Mouse (Mus musculus): ENCODE data around the gene Vps53.

The Vps53 gene

GRCm38 (mm10) chr11:76168976-76169375 lies 10.5 kb downstream of the Vps53 start:
- no peak for DNase-seq (ENCODE audit: extremely low read depth, low read depth)

- peak; percentile 54 for DNase-seq (ENCODE audit: extremely low read depth, low read depth)
Observed at GRCm38 (mm10) chr11:76167079-76167765, 12.2 kb downstream of the Vps53 start.

- no peak for DNase-seq (ENCODE audit: extremely low read depth, low read depth)
Observed at GRCm38 (mm10) chr11:76166657-76167056, 12.8 kb downstream of the Vps53 start.

DNA sequence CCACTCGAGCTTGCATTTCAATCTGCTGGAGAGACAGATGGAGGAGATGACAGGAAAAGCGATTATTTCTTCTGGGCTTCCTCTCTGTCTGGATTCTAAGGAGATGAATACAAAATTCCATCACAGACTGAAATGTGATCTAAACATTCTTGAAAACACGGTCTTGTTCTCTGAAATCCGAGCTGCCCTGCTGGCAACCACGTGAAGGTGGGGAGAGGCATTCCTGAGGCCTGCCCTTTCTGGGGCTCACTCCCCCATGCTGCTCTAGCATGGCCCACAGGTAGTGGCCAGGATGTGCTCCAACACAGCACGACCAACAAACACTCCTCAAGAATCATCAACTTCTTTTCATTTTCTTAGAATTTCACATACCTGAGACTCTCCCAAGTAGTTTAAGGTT lies 19.2 kb downstream of the Vps53 start:
- DNase-seq (ENCODE audit: extremely low read depth, low read depth) = no peak

DNA sequence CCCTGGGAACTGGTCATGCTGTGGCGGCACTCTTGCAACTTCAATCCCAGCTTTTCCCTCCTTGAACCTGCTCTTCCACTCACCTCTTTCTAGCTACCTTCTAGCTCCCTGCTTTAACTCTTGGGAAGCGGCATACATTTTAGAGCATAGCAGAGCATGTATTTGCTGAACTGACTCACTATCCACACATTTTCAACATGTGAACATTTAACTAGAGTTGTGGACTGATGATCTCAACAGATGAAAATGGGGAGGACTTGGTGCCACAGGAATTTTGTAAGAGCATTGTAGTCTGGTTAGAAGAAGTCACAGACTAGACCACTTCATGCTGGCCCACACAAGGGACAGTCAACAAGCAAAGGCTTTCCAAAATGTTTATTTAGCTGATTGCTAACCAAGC lies 21.1 kb downstream of the Vps53 start:
- DNase-seq (ENCODE audit: extremely low read depth, low read depth) = no peak

- DNase-seq (ENCODE audit: extremely low read depth, low read depth) = no peak
Observed at GRCm38 (mm10) chr11:76154861-76155260, 24.6 kb downstream of the Vps53 start.

DNA sequence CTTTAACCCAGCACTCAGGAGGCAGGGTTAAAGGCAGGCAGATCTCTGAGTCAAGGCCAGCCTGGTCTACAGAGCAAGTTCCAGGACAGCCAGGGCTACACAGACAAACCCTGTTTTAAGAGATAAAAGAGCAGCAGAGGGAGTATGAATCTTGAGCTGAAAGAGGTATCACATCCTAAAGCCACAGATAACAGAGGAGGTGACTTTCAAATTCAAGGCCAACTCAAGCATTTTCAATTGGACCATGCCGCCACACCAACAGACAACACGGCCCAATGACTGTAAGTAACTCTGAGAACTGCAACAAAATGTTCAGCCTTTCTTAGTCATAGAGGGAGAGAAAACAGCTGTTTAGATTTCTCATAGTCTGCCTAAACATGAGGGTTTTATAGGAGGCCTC lies 25.2 kb downstream of the Vps53 start:
- DNase-seq (ENCODE audit: extremely low read depth, low read depth) = no peak

- peak; percentile 67 for DNase-seq (ENCODE audit: extremely low read depth, low read depth)
Observed at GRCm38 (mm10) chr11:76153236-76153951, 26.1 kb downstream of the Vps53 start.

DNA sequence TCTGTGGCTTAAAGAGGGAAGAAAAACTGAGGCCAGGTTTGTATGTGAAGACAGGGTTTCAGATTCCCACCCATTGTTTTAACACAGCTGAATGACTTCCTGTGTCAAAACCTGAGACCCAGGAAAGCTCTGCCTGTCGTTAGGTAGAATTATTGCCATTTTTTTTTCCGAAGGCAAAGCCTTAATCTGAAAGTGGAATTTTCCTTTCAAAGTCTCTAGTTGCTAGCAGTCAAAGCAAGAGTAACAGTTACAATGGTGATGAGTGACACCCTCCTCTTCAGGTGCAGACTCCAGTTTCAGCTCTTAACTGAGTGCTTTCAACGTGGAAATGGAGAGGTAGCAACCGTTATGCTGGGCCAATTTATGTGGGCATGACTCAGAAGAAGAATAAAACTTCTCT lies 28.5 kb downstream of the Vps53 start:
- no peak for DNase-seq (ENCODE audit: extremely low read depth, low read depth)

DNA sequence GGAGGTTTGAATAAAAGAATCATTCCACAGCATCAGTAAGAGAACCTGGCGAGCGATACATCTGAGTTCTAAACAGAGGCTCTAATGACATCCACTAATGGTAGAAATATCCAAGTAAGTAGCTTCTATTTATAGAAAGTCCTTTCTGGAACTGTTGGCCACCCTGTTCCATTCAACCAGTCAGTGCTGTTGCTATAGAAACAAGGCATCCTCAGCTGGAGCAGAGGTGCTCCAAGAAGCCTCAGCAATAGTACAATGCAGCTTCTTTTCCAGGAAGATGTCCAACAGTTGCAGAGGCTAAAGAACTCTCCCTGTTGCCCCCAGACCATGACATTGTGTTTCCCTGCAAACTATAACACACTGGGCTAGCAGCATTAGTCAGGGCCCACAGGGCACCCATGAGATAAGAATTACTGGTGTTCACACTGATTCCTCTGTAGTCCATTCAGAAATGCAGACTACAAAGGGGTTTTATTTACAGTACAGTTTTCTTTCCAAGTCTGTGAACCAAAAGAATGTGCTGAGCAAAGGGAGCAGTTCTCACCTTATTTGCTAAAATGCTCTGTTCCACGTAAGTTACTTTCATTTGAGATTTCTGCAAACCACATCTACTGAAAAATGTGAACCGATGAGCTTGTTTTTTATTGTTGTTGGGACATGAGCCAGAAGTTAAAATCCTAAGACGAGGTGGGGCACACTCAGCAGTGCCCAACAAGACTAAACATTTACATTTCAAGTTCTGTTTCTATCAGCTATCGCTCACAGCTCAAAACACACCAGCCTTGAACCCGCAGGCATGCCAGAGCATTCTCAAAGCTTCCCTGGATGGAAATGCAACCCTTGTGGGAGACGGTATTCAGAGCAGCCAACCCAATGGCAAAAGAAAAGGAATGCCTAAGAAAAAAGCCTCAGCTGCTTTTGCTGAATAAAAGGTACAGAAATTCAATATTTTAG lies 31.1 kb downstream of the Vps53 start:
- no peak for DNase-seq (ENCODE audit: extremely low read depth, low read depth)

GRCm38 (mm10) chr11:76146187-76147010 lies 33.0 kb downstream of the Vps53 start:
- DNase-seq (ENCODE audit: extremely low read depth, low read depth) = no peak

GRCm38 (mm10) chr11:76145169-76145568 lies 34.3 kb downstream of the Vps53 start:
- DNase-seq (ENCODE audit: extremely low read depth, low read depth) = no peak

DNA sequence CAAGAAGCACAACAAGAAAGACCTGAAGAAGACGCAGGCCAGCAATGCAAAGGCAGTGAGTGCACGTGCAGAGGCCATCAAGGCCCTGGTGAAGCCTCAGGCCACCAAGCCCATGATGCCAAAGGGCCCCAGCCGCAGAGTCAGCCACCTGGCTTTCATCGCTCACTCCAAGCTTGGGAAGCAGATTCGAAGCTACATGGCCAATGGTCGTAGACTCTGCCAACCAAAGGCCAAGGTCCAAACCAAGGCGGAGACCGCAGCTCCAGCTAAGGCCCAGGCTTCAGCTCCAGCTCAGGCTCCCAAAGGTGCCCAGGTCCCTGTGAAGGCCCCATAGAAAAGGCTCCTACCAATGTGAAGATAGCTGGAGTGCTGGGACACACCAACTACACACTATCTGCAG lies 35.1 kb downstream of the Vps53 start:
- no peak for DNase-seq (ENCODE audit: extremely low read depth, low read depth)

DNA sequence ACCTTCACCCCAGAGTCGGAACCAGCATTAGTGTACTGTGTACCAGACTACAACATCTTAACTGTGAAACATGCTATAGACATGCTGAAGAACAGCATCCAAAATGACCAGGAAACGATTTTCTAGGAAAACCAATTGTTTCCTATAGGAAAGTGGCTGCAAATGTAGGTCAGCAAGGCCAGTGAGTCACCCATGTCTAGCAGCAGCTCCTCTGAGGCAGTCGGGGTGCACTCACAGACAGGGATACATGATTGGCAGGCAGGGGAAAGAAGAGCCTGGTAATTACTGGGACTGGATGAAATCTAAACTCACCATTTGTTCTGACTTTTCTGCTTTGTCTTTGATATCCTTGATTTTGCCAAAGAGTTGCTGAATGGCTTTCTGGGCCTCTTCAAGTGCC lies 41.5 kb downstream of the Vps53 start:
- DNase-seq (ENCODE audit: extremely low read depth, low read depth) = no peak

- no peak for DNase-seq (ENCODE audit: extremely low read depth, low read depth)
Observed at GRCm38 (mm10) chr11:76135641-76136437, 43.6 kb downstream of the Vps53 start.

GRCm38 (mm10) chr11:76130859-76131258 lies 48.6 kb downstream of the Vps53 start:
- no peak for DNase-seq (ENCODE audit: extremely low read depth, low read depth)

DNA sequence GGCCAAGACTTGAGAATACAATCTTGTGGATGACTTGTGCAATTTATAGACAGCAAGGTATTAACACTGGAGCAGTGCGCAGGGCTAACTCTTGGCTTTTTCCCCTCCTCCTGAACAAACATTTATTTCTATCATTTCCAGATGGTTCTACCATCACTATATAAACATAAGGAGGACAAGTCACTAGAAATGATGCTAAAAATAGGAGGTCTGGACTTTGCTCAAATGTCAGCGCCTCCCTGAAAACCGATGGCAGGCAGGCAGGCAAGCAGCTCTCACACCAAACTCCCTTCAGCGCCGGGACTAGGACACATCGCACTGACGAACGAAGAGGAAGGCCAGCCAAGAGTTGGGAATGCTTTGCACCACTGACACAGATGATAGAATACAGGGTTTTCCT lies 54.1 kb downstream of the Vps53 start:
- no peak for DNase-seq (ENCODE audit: extremely low read depth, low read depth)

DNA sequence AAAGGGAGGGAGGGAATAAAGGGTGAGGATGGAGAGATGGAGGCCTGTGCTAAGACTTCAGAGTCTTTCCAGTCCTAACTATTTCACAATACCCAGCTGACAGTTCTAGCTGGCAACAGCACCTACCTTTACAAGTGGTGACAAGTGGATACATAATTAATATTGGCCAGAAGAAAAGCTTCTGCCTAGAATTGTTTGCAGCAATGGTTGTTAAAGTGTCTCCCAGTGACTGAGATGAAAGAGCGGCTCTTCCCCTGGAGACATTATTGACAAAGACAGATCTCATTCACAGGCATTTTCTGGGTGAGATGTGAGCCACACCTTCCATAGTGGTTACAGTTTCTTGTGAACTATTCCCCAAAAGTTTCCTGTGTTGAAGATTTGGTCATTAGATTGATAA lies 55.9 kb downstream of the Vps53 start:
- DNase-seq (ENCODE audit: extremely low read depth, low read depth) = no peak

DNA sequence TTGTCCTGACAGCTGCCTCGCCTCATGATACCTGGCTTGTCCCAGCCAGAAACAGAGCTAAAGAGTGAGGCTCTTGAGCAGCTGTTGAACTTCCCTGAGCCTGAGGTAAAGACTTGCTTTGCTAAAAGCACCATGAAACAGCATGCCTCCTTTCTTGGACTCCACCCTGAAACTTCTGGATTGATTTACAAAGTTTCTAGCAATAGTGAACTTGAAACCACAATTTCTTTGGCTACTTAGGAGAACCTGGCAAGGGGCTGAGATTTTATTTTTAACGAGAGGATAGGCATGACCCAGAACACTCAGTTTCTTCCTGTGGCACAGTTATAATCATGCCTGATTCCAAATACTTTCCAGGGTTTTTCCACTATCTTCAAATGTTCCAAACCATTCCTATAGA lies 56.9 kb downstream of the Vps53 start:
- no peak for DNase-seq (ENCODE audit: extremely low read depth, low read depth)

- DNase-seq (ENCODE audit: extremely low read depth, low read depth) = no peak
Observed at GRCm38 (mm10) chr11:76121086-76121485, 58.4 kb downstream of the Vps53 start.

All from MEL-GATA-1-ER (cell line).